Mouse (Mus musculus): ENCODE results near the gene Fanca.
A peak's percentile ranks its signal among the peaks of the same experiment; 100 is the strongest.

Fanca gene

GRCm38 (mm10) chr8:123318467-123318911 is at the start of gene Fanca:
Fanca (minus strand) TSS chr8:123318576.
- DNase-seq (ENCODE audit: extremely low read depth, insufficient read length, low spot score) = peak; percentile 95

DNA sequence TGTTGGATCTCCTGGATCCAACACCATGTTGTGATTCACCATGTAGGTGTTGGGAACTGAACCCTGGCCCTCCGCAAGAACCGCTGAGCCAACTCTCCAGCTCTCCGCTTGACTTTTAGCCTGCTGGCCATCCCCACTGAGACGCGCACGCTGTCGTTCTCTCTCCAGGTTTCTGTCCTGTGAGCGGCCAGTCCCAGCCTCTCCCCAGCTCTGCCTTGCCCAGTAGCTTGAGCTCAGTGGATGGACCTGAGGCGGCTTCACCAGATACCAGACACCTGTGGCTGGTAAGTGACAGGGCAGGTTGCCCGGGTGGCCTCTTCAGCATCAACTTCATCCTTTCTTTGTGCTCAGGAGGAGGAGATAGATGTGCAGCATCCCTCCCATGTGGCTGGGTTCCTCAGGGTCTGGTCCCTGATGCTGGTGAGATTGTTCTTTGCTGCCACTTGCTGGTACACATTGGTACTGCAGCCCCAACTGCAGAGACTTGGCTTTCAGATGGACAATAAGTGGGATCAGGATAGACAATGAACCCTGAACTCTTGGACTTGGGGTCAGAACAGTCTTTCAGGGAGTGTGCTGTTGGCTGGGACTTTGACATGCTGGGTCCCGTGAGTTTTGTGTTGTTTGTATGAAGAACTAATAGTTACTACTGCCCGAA is 42.8 kb upstream of the Fanca start:
- DNase-seq (ENCODE audit: extremely low read depth, insufficient read length, low spot score) = peak; percentile 33

GRCm38 (mm10) chr8:123353216-123353615 is 34.8 kb upstream of the Fanca start:
- DNase-seq (ENCODE audit: extremely low read depth, insufficient read length, low spot score) = no peak

DNA sequence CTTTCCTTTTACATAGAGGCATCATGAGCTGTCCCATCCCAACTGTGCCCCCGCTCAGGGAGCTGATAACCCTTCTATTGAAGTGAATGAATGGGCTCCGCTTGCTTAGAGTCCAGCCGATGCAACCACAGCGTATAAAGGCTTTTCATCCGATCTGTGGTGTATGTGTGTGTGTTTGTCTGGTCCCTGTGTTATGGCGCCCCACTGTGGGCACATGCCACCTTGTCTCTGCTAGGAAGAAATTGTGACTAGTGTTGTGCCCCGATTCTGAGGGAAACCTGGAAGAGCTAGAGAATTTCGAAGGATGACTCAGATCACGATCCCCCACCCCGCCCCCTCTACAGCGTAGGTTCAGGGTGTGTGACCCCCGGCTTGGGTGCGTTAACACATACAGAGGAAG is 34.4 kb upstream of the Fanca start:
- DNase-seq (ENCODE audit: extremely low read depth, insufficient read length, low spot score) = peak; percentile 34

GRCm38 (mm10) chr8:123352118-123352517 is 33.7 kb upstream of the Fanca start:
- DNase-seq (ENCODE audit: extremely low read depth, insufficient read length, low spot score) = no peak

DNA sequence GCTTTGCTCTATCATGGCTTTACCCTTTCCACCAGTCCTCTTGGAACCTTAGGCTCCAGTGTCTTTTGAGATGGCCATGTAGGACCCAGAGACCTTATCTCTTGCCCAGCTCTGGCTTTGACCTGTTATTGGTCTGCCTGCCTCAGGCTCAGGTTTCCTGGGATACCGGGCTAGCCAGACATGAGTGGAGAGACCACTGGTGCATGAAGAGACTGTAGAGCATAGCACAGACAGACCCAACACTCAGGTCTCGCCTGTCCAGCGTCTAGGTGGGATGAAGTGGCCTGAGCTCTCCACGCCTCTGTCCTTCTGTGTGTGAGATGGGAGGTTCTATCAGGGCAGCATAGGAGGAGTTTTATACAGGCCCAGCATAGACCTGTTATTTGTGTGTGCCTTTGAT is 30.7 kb upstream of the Fanca start:
- DNase-seq (ENCODE audit: extremely low read depth, insufficient read length, low spot score) = no peak

- no peak for DNase-seq (ENCODE audit: extremely low read depth, insufficient read length, low spot score)
These were observed 30.0 kb upstream of the Fanca start for GRCm38 (mm10) chr8:123348237-123348843.

DNA sequence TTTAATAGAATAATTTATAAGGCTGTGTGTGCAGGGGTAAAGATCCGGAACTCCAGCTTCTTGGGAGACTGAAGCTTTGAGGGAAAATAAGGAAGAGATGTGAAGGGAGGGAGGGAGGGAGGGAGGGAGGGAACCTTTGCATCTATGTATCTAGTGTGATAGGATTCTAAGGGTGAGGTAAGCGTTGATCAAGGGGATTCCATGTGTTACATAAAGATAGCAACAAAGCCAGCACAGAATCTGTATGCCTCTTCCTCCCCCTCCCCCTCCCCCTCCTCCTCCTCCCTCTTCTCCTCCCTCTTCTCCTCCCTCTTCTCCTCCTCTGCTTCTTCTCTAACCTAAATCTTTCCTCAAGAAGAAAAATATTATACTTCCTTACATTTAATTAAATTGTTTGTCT is 28.9 kb upstream of the Fanca start:
- no peak for DNase-seq (ENCODE audit: extremely low read depth, insufficient read length, low spot score)

GRCm38 (mm10) chr8:123345856-123346255 is 27.5 kb upstream of the Fanca start:
- peak; percentile 40 for DNase-seq (ENCODE audit: extremely low read depth, insufficient read length, low spot score)

GRCm38 (mm10) chr8:123345135-123345534 is 26.8 kb upstream of the Fanca start:
- DNase-seq (ENCODE audit: extremely low read depth, insufficient read length, low spot score) = peak; percentile 47

DNA sequence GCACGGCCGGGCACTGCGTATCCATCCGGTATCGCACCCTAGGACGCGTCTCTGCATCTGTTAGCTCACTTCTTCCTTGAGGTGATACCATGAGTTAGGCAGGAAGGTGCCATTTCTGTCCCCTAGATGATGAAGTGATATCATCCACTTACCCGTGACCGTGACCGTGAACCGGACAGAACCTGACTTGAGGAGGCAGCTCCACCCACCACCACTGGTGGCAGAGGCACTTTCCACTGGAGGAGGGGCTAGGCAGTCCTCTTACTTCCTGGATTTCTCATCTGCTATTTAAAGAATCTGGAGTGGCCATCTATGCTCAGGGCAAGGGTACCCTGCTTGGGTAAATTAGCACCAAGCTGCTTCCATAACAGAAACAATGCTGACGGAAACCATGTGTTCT is 25.0 kb upstream of the Fanca start:
- DNase-seq (ENCODE audit: extremely low read depth, insufficient read length, low spot score) = no peak

DNA sequence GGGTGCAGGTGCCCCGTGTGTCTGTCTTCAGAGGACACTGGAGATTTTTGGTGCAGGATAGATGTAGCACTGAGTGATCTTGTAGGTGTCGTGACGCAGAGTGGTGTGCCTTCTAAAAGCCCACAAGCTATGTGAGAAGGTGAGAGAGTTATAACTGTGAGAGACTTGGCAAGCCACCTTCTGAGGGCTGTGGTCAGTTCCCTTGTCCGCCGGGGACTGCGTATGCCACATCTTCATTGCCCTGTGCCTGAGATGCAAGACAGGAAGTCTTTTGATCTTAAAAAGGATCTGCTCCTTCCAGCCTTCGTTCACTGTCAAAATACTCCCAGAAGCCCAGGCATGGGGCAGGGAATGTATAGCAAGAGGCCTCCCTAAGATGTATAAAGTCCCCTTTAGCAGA is 24.5 kb upstream of the Fanca start:
- DNase-seq (ENCODE audit: extremely low read depth, insufficient read length, low spot score) = no peak

DNA sequence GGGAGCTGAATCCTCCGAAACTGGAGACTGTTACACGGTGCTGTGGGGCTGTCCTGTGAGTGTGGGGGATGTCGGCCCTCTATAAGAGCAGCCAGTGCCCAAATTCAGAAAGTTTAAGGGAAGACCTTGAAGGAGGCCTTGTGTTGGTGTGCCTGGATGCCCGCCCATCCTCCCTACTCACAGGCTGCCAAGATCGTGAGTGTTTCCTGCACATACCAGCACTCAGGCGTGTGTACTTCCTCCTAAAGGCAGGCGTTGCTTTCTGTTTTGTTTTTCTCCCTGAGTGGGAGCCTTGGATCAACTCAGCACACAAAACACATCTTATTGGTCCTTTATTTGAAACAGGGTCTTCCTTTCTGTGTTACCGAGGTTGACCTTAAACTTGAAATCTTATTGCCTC is 23.9 kb upstream of the Fanca start:
- DNase-seq (ENCODE audit: extremely low read depth, insufficient read length, low spot score) = no peak

DNA sequence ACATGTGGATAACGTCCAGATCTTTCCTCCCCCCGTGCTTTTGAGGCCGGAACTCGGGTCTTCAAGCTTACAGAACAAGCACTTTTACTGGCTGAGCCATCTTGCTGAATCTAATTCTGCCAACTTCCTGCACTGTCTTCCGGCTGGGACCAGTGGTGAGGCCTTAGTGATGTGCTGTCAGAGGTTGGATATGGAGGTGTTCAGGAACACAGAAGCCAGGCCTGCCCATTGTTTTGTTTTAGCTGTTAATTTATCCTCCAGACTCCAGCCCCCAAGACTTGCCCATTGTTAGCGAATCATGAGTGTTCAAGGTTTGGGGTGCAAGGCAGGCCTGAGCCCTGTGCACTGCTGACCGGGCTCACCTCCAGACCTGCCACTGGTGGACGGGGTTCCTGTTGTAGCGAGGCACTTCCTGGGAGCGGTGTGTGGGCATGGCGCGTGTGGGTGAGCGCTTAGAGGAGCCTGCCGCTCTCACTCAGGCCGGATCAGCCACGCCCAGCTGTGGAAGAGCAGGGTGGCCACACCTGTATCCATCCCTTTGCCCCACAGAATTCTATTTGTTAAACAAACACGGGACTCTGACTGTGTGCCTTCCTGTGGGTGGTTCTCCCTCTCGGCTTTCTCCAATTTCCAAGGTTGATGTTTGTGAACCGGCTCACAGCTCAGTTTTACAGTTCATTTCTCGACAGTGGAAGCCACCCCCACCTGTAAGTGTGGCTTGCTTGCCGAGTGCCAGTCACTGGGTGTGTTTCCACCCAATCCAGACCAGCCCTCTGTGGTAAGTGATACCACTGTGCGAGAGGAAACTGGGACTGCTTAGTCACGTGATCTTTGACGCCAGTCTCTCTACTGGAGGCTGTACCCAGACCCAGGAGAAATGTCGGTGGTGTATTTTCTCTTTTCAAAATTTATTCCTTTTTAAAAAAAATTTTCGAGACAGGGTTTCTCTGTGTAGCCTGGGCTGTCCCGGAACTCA is 23.0 kb upstream of the Fanca start:
- no peak for DNase-seq (ENCODE audit: extremely low read depth, insufficient read length, low spot score)

- DNase-seq (ENCODE audit: extremely low read depth, insufficient read length, low spot score) = no peak
These were observed 21.7 kb upstream of the Fanca start for GRCm38 (mm10) chr8:123340071-123340470.

- DNase-seq (ENCODE audit: extremely low read depth, insufficient read length, low spot score) = no peak
These were observed 19.1 kb upstream of the Fanca start for GRCm38 (mm10) chr8:123337475-123337874.

- DNase-seq (ENCODE audit: extremely low read depth, insufficient read length, low spot score) = no peak
These were observed 16.1 kb upstream of the Fanca start for GRCm38 (mm10) chr8:123334467-123334866.

DNA sequence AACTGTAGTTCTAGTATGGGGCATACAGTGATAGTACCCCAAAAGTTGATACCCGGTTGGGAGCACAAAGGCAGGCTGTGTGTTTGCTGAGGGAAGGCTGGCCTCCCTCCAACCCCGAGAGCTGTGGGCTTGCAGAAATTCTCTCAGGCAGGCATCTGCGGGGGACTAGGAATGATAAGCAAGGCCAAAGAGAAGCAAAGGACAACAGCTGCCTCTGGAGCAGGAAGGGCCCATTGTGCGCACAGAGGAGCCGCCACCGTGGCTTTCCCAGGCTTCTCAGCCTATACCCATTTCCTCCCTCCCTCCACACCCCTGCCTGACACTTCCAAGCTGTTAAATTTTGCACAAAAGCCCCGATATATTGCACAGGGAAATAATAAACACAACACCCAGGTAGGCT is 15.5 kb upstream of the Fanca start:
- DNase-seq (ENCODE audit: extremely low read depth, insufficient read length, low spot score) = no peak

GRCm38 (mm10) chr8:123333091-123333587 is 14.8 kb upstream of the Fanca start:
- DNase-seq (ENCODE audit: extremely low read depth, insufficient read length, low spot score) = peak; percentile 38

DNA sequence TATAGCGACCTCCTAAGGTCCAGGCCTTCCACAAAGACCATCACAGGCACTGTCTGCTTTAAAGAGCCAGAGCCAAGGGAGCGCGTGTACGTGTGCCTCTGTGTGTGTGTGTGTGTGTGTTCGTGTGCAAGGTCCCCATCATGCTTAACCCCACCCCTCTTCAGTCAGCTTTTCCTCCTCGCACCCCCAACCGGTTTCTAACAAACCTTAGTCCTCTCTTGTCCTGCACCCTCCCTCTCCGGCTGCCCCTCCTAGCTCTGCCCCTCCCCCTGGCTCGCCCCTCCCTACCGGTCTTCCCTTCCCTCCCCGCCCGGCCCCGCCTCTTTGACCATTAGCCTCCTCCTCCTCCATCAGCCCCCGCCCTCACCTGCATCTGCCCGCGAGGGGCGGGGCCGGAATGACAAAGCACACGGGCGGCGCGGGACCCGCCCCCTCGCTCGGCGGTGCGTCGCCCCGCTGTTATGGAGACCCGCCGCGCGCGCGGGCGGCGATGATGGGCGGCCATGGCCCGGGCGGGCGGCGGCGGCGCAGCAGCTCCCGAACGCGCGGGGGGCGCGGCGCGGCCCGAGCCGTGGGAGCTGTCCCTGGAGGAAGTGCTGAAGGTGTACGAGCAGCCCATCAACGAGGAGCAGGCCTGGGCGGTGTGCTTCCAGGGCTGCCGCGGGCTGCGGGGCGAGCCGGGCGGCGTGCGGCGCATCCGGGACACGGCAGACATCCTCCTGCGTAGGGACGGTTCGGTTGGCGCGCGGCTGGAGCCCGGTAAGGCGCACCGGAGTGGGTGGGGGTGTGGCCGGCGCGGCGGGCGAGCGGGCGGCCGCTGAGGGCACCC is 14.1 kb upstream of the Fanca start, which contains the start of gene Spire2:
TSS of gene Spire2 (plus strand) at position 452 of the 829 bp plus-strand sequence.
- DNase-seq (ENCODE audit: extremely low read depth, insufficient read length, low spot score) = peak; percentile 89

Data from 3134 (cell line).